In genomic region chr6:6955764-6956561, GRCm38 (mm10) we compare ENCODE assay signal across 8 mouse cellular contexts. TPM values are rescaled to one million over a fixed set of nuclear protein-coding genes. Genes with fewer than 3 reads are reported as not detected.
DNase-seq lines count a peak whose midpoint lies in the region; ATAC-seq and TF ChIP-seq lines count a peak whose summit lies in the region.

TSS of gene Sdhaf3 (plus strand) at chr6:6956004.

- H3K27ac ChIP-seq in ES-E14 (ENCODE audit: insufficient read depth, low read depth, low read length, poor library complexity, severe bottlenecking) = peak within 1 kb of the TSS; percentile 69
- H3K27ac ChIP-seq in forebrain, embryonic 15.5 days (replicated peaks) = peak within 1 kb of the TSS; percentile 77

- no peaks in the 10 kb centered on the region for H3K27me3 ChIP-seq in forebrain, embryonic 15.5 days

- H3K9me3 ChIP-seq in ES-E14 (ENCODE audit: control insufficient read depth, insufficient read depth, low read depth, low read length) = no peaks in the 10 kb centered on the region
- H3K9me3 ChIP-seq in forebrain, embryonic 15.5 days = no peaks in the 10 kb centered on the region

- H3K36me3 ChIP-seq in ES-E14 (ENCODE audit: control insufficient read depth, insufficient read depth, low read length, poor library complexity, severe bottlenecking) = no peaks in the 10 kb centered on the region
- no peaks in the 10 kb centered on the region for H3K36me3 ChIP-seq in forebrain, embryonic 15.5 days

- H3K4me3 ChIP-seq in ES-E14 (ENCODE audit: insufficient read depth in 1 of 2, low read depth in 1 of 2, low read length in 2 of 2, poor library complexity in 1 of 2, severe bottlenecking in 1 of 2) = peak within 1 kb of the TSS; percentile 89 to 95
- peak within 1 kb of the TSS; percentile 76 for H3K4me3 ChIP-seq in forebrain, embryonic 15.5 days
- peak within 1 kb of the TSS; percentile 96 for H3K4me3 ChIP-seq in lung, adult 2 months (replicated peaks; ENCODE audit: extremely low read depth, low read depth, low read length)

- H3K4me2 ChIP-seq in forebrain, embryonic 15.5 days (replicated peaks) = peak within 1 kb of the TSS; percentile 73

- intact Hi-C loops in heart, postnatal 25 days (cut with DNase I) = loop anchor here (5.0 kb wide), 2 partner anchors 379 to 706 kb away; partner anchors contain the start of gene Sem1

- peak; percentile 50; the same call in 1 of the 2 replicates for TF ChIP-seq POLR2A in lung, adult 2 months (IDR thresholded peaks at IDR 0.05; ENCODE audit: borderline replicate concordance, extremely low read depth, low read depth, low read length)

- 0 out of 2 replicates have a peak, but pooled peaks have one; percentile 5 for TF ChIP-seq CTCF in lung, adult 2 months (IDR thresholded peaks at IDR 0.05; ENCODE audit: insufficient read depth, low read length)

- H3K4me1 ChIP-seq in ES-E14 (ENCODE audit: control insufficient read depth in 2 of 2, insufficient read depth in 2 of 2, low read length in 2 of 2, poor library complexity in 1 of 2) = no peaks in the 10 kb centered on the region
- peaks cover 12% of the 10 kb centered on the region for H3K4me1 ChIP-seq in forebrain, embryonic 15.5 days
- H3K4me1 ChIP-seq in lung, adult 2 months (ENCODE audit: control insufficient read depth, insufficient read depth, low read length) = 0 out of 2 replicates have a peak, but pooled peaks cover 2% of the 10 kb centered on the region

- peak within 1 kb of the TSS; percentile 86 for H3K9ac ChIP-seq in ES-E14 (ENCODE audit: insufficient read depth, low read depth, low read length, poor library complexity, severe bottlenecking)
- H3K9ac ChIP-seq in forebrain, embryonic 15.5 days (replicated peaks) = peak within 1 kb of the TSS; percentile 68

- DNase-seq in ES-E14 (ENCODE audit: low read depth, low spot score) = peak; percentile 88
- peak; percentile 95 for DNase-seq in cerebellum, adult 11-12 months
- peak; percentile 89 for DNase-seq in heart, postnatal 25 days (ENCODE audit: low spot score)
- DNase-seq in layer of hippocampus, adult 18-20 months (ENCODE audit: low spot score in 2 of 2) = peak; percentile 94 to 97
- DNase-seq in lung, adult 2 months = peak; percentile 92
- DNase-seq in thymus, adult 18-20 months = peak; percentile 92 to 93

- WGBS in forebrain, embryonic 15.5 days = under 1% methylated on average over 52 of the region's 52 CpGs
- WGBS in lung, adult 2 months = under 1% methylated on average over 52 of the region's 52 CpGs

- peak; percentile 99 for ATAC-seq in forebrain, embryonic 15.5 days (replicated peaks)
- peak; percentile 99 for ATAC-seq in neutrophil, adult 5-6 weeks (ENCODE audit: extremely low read depth, insufficient number of reproducible peaks, low FRiP score, poor library complexity, severe bottlenecking)

- in situ Hi-C loops in ES-E14 (cut with MboI; ENCODE audit: low sequenced_read_pairs in 2 of 2, unreplicated experiment in 2 of 2) = no loop called here

TF ChIP-seq in ES-E14, 5 proteins besides CTCF, POLR2A, EP300 and RAD21:
- peak; percentile 41; the same call in 1 of the 2 replicates for TF ChIP-seq CHD2 (IDR thresholded peaks at IDR 0.05; ENCODE audit: low read depth, low read length)
- TF ChIP-seq HCFC1 (IDR thresholded peaks at IDR 0.05; ENCODE audit: borderline replicate concordance, insufficient read depth, low read length) = peak; percentile 89
- no peak for TF ChIP-seq ZC3H11A (IDR thresholded peaks at IDR 0.05; ENCODE audit: borderline replicate concordance, low read depth, low read length)
- no peak for TF ChIP-seq MAFK (IDR thresholded peaks at IDR 0.05; ENCODE audit: insufficient read depth, low read depth, low read length)
- TF ChIP-seq ZNF384 (IDR thresholded peaks at IDR 0.05; ENCODE audit: low read depth, low read length) = no peak
TF ChIP-seq in ES-E14: peak in this region for 2.

RNA-seq across cellular contexts. Expression of gene Sdhaf3, which starts in this region (rescaled TPM):
- total RNA-seq in ES-E14 (2012; rRNA removed) = 2.6 and 3.3 TPM in 2 replicates
- polyA plus RNA-seq in forebrain, embryonic 15.5 days (2015; fragmentation: Nextera tagmentation; extraction: Ambion mirVana) = 6.1 and 6.9 TPM in 2 replicates
- 1 to 10 TPM; 4.1 to 4.4 TPM for total RNA-seq in heart, postnatal 25 days (2021)
- total RNA-seq in layer of hippocampus, adult 18-20 months (2021) = 1 to 10 TPM; 6.5 to 6.6 TPM
- polyA plus RNA-seq in lung, adult 2 months (2012; rRNA removed) = 0.26 and 0.63 TPM in 2 replicates
- total RNA-seq in neutrophil, adult 5-6 weeks (2017) = 2.8 and 4.7 TPM in 2 replicates

Comparison
In these comparisons a context has a peak if more than half of its experiments do, and no peak if none do; other contexts are left out.
1. Peak in every context shown above with its lines: DNase-seq, ATAC-seq, H3K4me3 ChIP-seq and H3K27ac ChIP-seq.
2. Peak in DNase-seq and H3K4me3 ChIP-seq in lung, adult 2 months; RNA of the gene not detected or under 1 TPM.